Mouse (Mus musculus): Measurements from ENCODE around the gene Tyw3. TPM values are rescaled to one million over a fixed set of nuclear protein-coding genes. Genes with fewer than 3 reads are reported as not detected.
"Not testable (repeated sequence)": the region's sequence is repeated elsewhere in the genome, so short reads cannot be mapped to it uniquely, and the experiment has no call there.

The Tyw3 gene
- 13.8 and 15.8 TPM in 2 replicates for polyA plus RNA-seq (2015; fragmentation: Nextera tagmentation; extraction: Ambion mirVana)

- Histone ChIP-seq H3K4me3 (replicated peaks) (peak within 1 kb of the TSS; percentile 73), H3K36me3 (peaks cover 27% of the 10 kb centered on the region), H3K9ac (peak within 1 kb of the TSS; percentile 78), H3K4me2 (peak within 1 kb of the TSS; percentile 77), H3K27me3 (no peaks in the 10 kb centered on the region), H3K4me1 (peaks cover 11% of the 10 kb centered on the region; the same call in 1 of the 2 replicates), H3K9me3 (replicated peaks) (no peaks in the 10 kb centered on the region), H3K27ac (peak within 1 kb of the TSS; percentile 98)
- ATAC-seq (replicated peaks; ENCODE audit: low FRiP score), result peak; percentile 96
- WGBS, result under 1% methylated on average over 38 of the region's 38 CpGs
Measured at GRCm38 (mm10) chr3:154596934-154597554, at the start of gene Tyw3. TSS of gene Tyw3 (minus strand) at chr3:154597104.

- H3K27me3 ChIP-seq, result no peaks in the 10 kb centered on the region
- H3K4me1 ChIP-seq, result no peaks in the 10 kb centered on the region
- no peak for ATAC-seq (replicated peaks; ENCODE audit: low FRiP score)
- H3K4me2 ChIP-seq, result no peak overlapping the region
- H3K27ac ChIP-seq, result no peak overlapping the region
- no peak overlapping the region for H3K9ac ChIP-seq
- 86% methylated on average over 5 of the region's 5 CpGs for WGBS
- H3K36me3 ChIP-seq, result no peaks in the 10 kb centered on the region
- no peak overlapping the region for H3K4me3 ChIP-seq (replicated peaks)
- no peaks in the 10 kb centered on the region for H3K9me3 ChIP-seq (replicated peaks)
Measured at GRCm38 (mm10) chr3:154633091-154633490, 36.2 kb upstream of the Tyw3 start.

DNA sequence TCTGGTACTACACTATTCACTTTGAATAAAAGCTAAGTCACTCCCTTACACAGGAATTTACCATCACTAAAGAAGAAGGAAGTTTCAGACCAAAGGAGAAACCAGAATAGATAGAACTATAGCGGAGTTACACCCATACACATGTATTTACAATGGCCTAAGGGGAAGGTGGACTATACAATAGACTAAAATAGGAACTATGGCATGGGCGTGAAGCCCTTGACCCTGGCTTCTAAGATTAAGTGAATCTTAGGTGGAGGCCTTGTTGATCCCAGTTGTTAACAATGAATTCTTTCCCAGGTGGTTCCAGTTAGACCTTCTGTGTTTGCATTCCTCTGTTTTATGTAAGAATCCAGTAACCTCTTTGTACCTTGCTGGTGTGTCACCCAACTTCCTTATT lies 34.4 kb upstream of the Tyw3 start:
- not testable (repeated sequence) for H3K36me3 ChIP-seq; H3K27ac ChIP-seq; H3K9me3 ChIP-seq (replicated peaks); H3K4me2 ChIP-seq; H3K4me1 ChIP-seq; ATAC-seq (replicated peaks; ENCODE audit: low FRiP score); H3K4me3 ChIP-seq (replicated peaks); H3K9ac ChIP-seq; H3K27me3 ChIP-seq
- WGBS, result 95% methylated on average over 2 of the region's 2 CpGs

DNA sequence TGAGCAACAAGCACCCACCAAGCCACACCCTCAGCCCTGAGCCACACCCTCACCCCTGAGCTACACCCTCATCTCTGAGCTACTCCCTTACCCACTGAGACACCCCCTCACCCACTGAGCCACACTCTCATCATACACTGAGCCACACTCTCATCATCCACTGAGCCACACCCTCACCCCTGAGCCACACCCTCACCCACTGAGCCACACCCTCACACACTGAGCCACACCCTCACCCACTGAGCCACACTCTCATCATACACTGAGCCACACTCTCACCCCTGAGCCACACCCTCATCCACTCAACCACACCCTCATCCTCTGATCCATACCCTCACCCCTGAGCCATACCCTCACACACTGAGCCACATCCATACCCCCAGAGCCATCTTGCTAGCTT lies 31.4 kb upstream of the Tyw3 start:
- no peak overlapping the region for H3K9ac ChIP-seq
- H3K36me3 ChIP-seq, result 0 out of 2 replicates have a peak, but pooled peaks cover 4% of the 10 kb centered on the region
- H3K4me1 ChIP-seq, result no peaks in the 10 kb centered on the region
- H3K9me3 ChIP-seq (replicated peaks), result no peaks in the 10 kb centered on the region
- no peak overlapping the region for H3K4me3 ChIP-seq (replicated peaks)
- ATAC-seq (replicated peaks; ENCODE audit: low FRiP score), result peak; percentile 82
- no peak overlapping the region for H3K4me2 ChIP-seq
- no peak overlapping the region for H3K27ac ChIP-seq
- no peaks in the 10 kb centered on the region for H3K27me3 ChIP-seq

- Histone ChIP-seq H3K9me3 (replicated peaks) (no peaks in the 10 kb centered on the region), H3K27ac (no peak overlapping the region), H3K36me3 (peaks cover 56% of the 10 kb centered on the region), H3K4me2 (no peak overlapping the region), H3K9ac (no peak overlapping the region), H3K27me3 (no peaks in the 10 kb centered on the region), H3K4me1 (no peaks in the 10 kb centered on the region), H3K4me3 (replicated peaks) (no peak overlapping the region)
- WGBS, result 86% methylated on average over 4 of the region's 4 CpGs
- ATAC-seq (replicated peaks; ENCODE audit: low FRiP score), result no peak
Measured at GRCm38 (mm10) chr3:154616106-154616505, 19.2 kb upstream of the Tyw3 start.

GRCm38 (mm10) chr3:154615304-154615703 lies 18.4 kb upstream of the Tyw3 start:
- Histone ChIP-seq H3K36me3 (peaks cover 56% of the 10 kb centered on the region), H3K4me1 (no peaks in the 10 kb centered on the region), H3K4me2 (no peak overlapping the region), H3K27me3 (no peaks in the 10 kb centered on the region), H3K9me3 (replicated peaks) (no peaks in the 10 kb centered on the region), H3K4me3 (replicated peaks) (no peak overlapping the region), H3K9ac (no peak overlapping the region), H3K27ac (no peak overlapping the region)
- no peak for ATAC-seq (replicated peaks; ENCODE audit: low FRiP score)
- 94% methylated on average over 7 of the region's 7 CpGs for WGBS

GRCm38 (mm10) chr3:154614771-154615170 lies 17.9 kb upstream of the Tyw3 start:
- Histone ChIP-seq H3K9ac (no peak overlapping the region), H3K4me1 (no peaks in the 10 kb centered on the region), H3K36me3 (peaks cover 56% of the 10 kb centered on the region), H3K27me3 (no peaks in the 10 kb centered on the region), H3K9me3 (replicated peaks) (no peaks in the 10 kb centered on the region), H3K27ac (no peak overlapping the region), H3K4me2 (no peak overlapping the region), H3K4me3 (replicated peaks) (no peak overlapping the region)
- WGBS, result 96% methylated on average over 8 of the region's 8 CpGs
- 0 out of 2 replicates have a peak, but pooled peaks have one; percentile 15 for ATAC-seq (replicated peaks; ENCODE audit: low FRiP score)

- H3K27ac ChIP-seq, result no peak overlapping the region
- no peak for ATAC-seq (replicated peaks; ENCODE audit: low FRiP score)
- no peak overlapping the region for H3K9ac ChIP-seq
- H3K4me3 ChIP-seq (replicated peaks), result no peak overlapping the region
- H3K27me3 ChIP-seq, result no peaks in the 10 kb centered on the region
- no peaks in the 10 kb centered on the region for H3K9me3 ChIP-seq (replicated peaks)
- WGBS, result 92% methylated on average over 3 of the region's 3 CpGs
- H3K4me2 ChIP-seq, result no peak overlapping the region
- H3K36me3 ChIP-seq, result peaks cover 60% of the 10 kb centered on the region
- no peaks in the 10 kb centered on the region for H3K4me1 ChIP-seq
Measured at GRCm38 (mm10) chr3:154611888-154612287, 15.0 kb upstream of the Tyw3 start.

GRCm38 (mm10) chr3:154607896-154608295 lies 11.0 kb upstream of the Tyw3 start:
- no peak overlapping the region for H3K4me2 ChIP-seq
- ATAC-seq (replicated peaks; ENCODE audit: low FRiP score), result no peak
- H3K36me3 ChIP-seq, result peaks cover 44% of the 10 kb centered on the region
- no peak overlapping the region for H3K4me3 ChIP-seq (replicated peaks)
- no peaks in the 10 kb centered on the region for H3K9me3 ChIP-seq (replicated peaks)
- H3K27me3 ChIP-seq, result no peaks in the 10 kb centered on the region
- H3K27ac ChIP-seq, result no peak overlapping the region
- WGBS, result 79% methylated on average over 1 of the region's 1 CpGs
- no peaks in the 10 kb centered on the region for H3K4me1 ChIP-seq
- H3K9ac ChIP-seq, result no peak overlapping the region

DNA sequence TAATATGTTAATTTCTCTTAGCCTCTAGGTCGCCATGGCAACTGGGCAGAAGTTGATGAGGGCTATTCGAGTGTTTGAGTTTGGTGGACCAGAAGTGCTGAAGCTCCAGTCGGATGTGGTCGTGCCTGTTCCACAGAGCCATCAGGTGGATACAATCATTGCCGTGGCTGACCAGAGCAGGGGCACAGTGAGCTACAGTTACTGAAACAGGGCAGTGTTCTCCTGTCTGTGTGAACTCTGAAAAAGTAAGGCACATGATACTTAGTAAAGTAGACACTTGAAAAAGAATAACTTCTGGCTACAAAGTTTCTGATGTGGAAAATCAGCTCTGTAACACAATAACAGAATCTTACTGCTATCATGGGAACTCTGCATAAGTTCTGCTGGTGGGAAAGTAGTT lies 8.0 kb upstream of the Tyw3 start:
- no peak overlapping the region for H3K27ac ChIP-seq
- WGBS, result 67% methylated on average over 5 of the region's 5 CpGs
- H3K9ac ChIP-seq, result no peak overlapping the region
- no peak overlapping the region for H3K4me2 ChIP-seq
- H3K9me3 ChIP-seq (replicated peaks), result no peaks in the 10 kb centered on the region
- no peaks in the 10 kb centered on the region; the same call in 1 of the 2 replicates for H3K4me1 ChIP-seq
- H3K4me3 ChIP-seq (replicated peaks), result no peak overlapping the region
- H3K36me3 ChIP-seq, result peaks cover 23% of the 10 kb centered on the region
- no peak; the same call in 1 of the 2 replicates for ATAC-seq (replicated peaks; ENCODE audit: low FRiP score)
- H3K27me3 ChIP-seq, result no peaks in the 10 kb centered on the region

GRCm38 (mm10) chr3:154602141-154602540 lies 5.2 kb upstream of the Tyw3 start:
- Histone ChIP-seq H3K36me3 (peaks cover 15% of the 10 kb centered on the region), H3K9ac (no peak overlapping the region), H3K4me2 (no peak overlapping the region), H3K4me3 (replicated peaks) (no peak overlapping the region), H3K27ac (no peak overlapping the region), H3K27me3 (no peaks in the 10 kb centered on the region), H3K9me3 (replicated peaks) (no peaks in the 10 kb centered on the region), H3K4me1 (peaks cover 7% of the 10 kb centered on the region)
- no peak for ATAC-seq (replicated peaks; ENCODE audit: low FRiP score)

DNA sequence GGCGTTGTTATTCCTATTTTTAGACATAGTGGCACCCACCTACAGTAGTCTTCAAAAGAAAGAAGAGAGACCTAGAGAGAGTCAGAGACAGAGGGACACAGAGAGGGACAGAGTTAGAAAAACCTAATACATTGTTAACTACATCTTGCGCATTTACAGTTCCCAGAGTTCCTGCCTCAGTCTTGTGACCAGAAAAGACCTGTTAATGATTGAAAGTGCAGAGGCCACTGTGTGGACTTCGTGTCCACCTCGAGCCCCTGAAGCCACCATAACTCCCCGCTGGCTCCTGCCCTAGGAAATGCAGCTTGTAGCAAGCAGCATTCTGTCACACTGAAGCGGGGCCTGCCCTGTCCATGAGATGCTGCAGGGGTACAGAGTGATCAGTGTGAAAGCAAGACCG lies 657 bp upstream of the Tyw3 start:
- no peaks in the 10 kb centered on the region for H3K9me3 ChIP-seq (replicated peaks)
- H3K4me1 ChIP-seq, result peaks cover 11% of the 10 kb centered on the region; the same call in 1 of the 2 replicates
- WGBS, result 22% methylated on average over 7 of the region's 7 CpGs
- H3K27ac ChIP-seq, result peak overlapping the region; percentile 98
- peak; percentile 43 for ATAC-seq (replicated peaks; ENCODE audit: low FRiP score)
- peak overlapping the region; percentile 78 for H3K9ac ChIP-seq
- peak overlapping the region; percentile 73 for H3K4me3 ChIP-seq (replicated peaks)
- peaks cover 22% of the 10 kb centered on the region for H3K36me3 ChIP-seq
- peak overlapping the region; percentile 77 for H3K4me2 ChIP-seq
- no peaks in the 10 kb centered on the region for H3K27me3 ChIP-seq

GRCm38 (mm10) chr3:154596488-154596933 lies 393 bp downstream of the Tyw3 start, which contains the start of gene Cryz:
TSS of gene Cryz (plus strand) at chr3:154596711.
- H3K4me2 ChIP-seq, result peak within 1 kb of the TSS; percentile 77
- under 1% methylated on average over 25 of the region's 25 CpGs for WGBS
- H3K9me3 ChIP-seq (replicated peaks), result no peaks in the 10 kb centered on the region

More at GRCm38 (mm10) chr3:154596488-154596933, 393 bp downstream of the Tyw3 start, which contains the start of gene Cryz:
- H3K36me3 ChIP-seq, result peaks cover 32% of the 10 kb centered on the region
- H3K27ac ChIP-seq, result peak within 1 kb of the TSS; percentile 98
- peak within 1 kb of the TSS; percentile 78 for H3K9ac ChIP-seq
- peak within 1 kb of the TSS; percentile 73 for H3K4me3 ChIP-seq (replicated peaks)
- H3K4me1 ChIP-seq, result peaks cover 11% of the 10 kb centered on the region; the same call in 1 of the 2 replicates
- peak; percentile 90 for ATAC-seq (replicated peaks; ENCODE audit: low FRiP score)
- H3K27me3 ChIP-seq, result no peaks in the 10 kb centered on the region
